Mouse (Mus musculus) kidney, embryonic 14.5 days (tissue): Measurements from ENCODE around the gene Gm14137. TPM values are rescaled to one million over a fixed set of nuclear protein-coding genes. Genes with fewer than 3 reads are reported as not detected.

ENCODE experiments used
- ATAC-seq: fragments of 200-750 bp; cut with Nextera tagmentation; 2 replicates; pipeline ENCODE4 v1.8.0; 2017; ENCODE audit warnings: moderate number of reproducible peaks, mild to moderate bottlenecking, moderate TSS enrichment, moderate library complexity; ENCODE audit not compliant: low FRiP score, low TSS enrichment
- H3K27ac ChIP-seq: fragments of 300-500 bp; sonication (generic); 2 replicates; pipeline ENCODE4 v1.5.1; 2014; ENCODE audit warnings: low read depth, mild to moderate bottlenecking, low read length, moderate library complexity, mixed read lengths
- H3K27me3 ChIP-seq: fragments of 300-500 bp; sonication (generic); 2 replicates; pipeline ENCODE4 v1.6.1; 2014; ENCODE audit warnings: mild to moderate bottlenecking, low read length; ENCODE audit not compliant: control insufficient read depth, insufficient read depth
- H3K36me3 ChIP-seq: fragments of 300-500 bp; sonication (generic); 2 replicates; pipeline ENCODE4 v1.6.1; 2014; ENCODE audit warnings: low read length, mixed read lengths; ENCODE audit not compliant: control insufficient read depth, insufficient read depth
- H3K4me1 ChIP-seq: fragments of 300-500 bp; sonication (generic); 2 replicates; pipeline ENCODE4 v1.6.1; 2014; ENCODE audit warnings: low read length, mixed read lengths; ENCODE audit not compliant: control insufficient read depth, insufficient read depth
- H3K4me2 ChIP-seq: fragments of 300-500 bp; sonication (generic); replicated peaks from 2 replicates; pipeline ENCODE4 v1.6.1; 2014; ENCODE audit warnings: low read depth, mild to moderate bottlenecking, low read length
- H3K4me3 ChIP-seq: fragments of 300-500 bp; sonication (generic); 2 replicates; pipeline ENCODE4 v1.5.1; 2014; ENCODE audit warnings: mild to moderate bottlenecking, low read length
- H3K9ac ChIP-seq: fragments of 300-500 bp; sonication (generic); 2 replicates; pipeline ENCODE4 v1.6.1; 2014; ENCODE audit warnings: low read depth, mild to moderate bottlenecking, low read length, moderate library complexity
- H3K9me3 ChIP-seq: fragments of 300-500 bp; sonication (generic); 2 replicates; pipeline ENCODE4 v1.6.1; 2016; ENCODE audit warnings: low read length; ENCODE audit not compliant: control insufficient read depth
- WGBS: fragments of 180-500 bp; shearing (Covaris S2); extraction: QIAGEN DNeasy Blood & Tissue Kit; methylation state at CpG from one replicate; pipeline ENCODE4 v1.1.7; 2014; 5-methylcytosine and 5-hydroxymethylcytosine counted together
- polyA plus RNA-seq: library from polyadenylated mRNA; unstranded; fragments of >200 nt; fragmentation: Nextera tagmentation; extraction: Ambion mirVana; gene quantifications from 2 replicates; pipeline ENCODE4 v1.2.1, GENCODE M21; 2014

Gene Gm14137
- polyA plus RNA-seq, 1 experiment from 2014 or later: 0.43 TPM

- 0 out of 2 replicates have a peak overlapping the region, but pooled peaks have one; percentile 12 for H3K27ac ChIP-seq
Measured at GRCm38 (mm10) chr2:119203871-119204460, 29.7 kb downstream of the Gm14137 start.

GRCm38 (mm10) chr2:119207961-119208343 lies 33.6 kb downstream of the Gm14137 start:
- Histone ChIP-seq H3K4me1 (peaks cover 9% of the 10 kb centered on the region; the same call in 1 of the 2 replicates), H3K9me3 (no peaks in the 10 kb centered on the region), H3K36me3 (peaks cover 26% of the 10 kb centered on the region), H3K27ac (peak overlapping the region; percentile 90), H3K9ac (peak overlapping the region; percentile 69), H3K27me3 (no peaks in the 10 kb centered on the region), H3K4me3 (peak overlapping the region; percentile 59), H3K4me2 (peak overlapping the region; percentile 58)
- WGBS: 17% methylated on average over 6 of the region's 6 CpGs
- no peak for ATAC-seq

More at GRCm38 (mm10) chr2:119203871-119204460, 29.7 kb downstream of the Gm14137 start:
- H3K4me1 ChIP-seq: peaks cover 4% of the 10 kb centered on the region; the same call in 1 of the 2 replicates
- H3K4me2 ChIP-seq: no peak overlapping the region
- no peaks in the 10 kb centered on the region for H3K9me3 ChIP-seq
- ATAC-seq: no peak
- no peak overlapping the region for H3K9ac ChIP-seq
- no peaks in the 10 kb centered on the region for H3K36me3 ChIP-seq
- WGBS: 41% methylated on average over 4 of the region's 4 CpGs
- H3K4me3 ChIP-seq: no peak overlapping the region
- no peaks in the 10 kb centered on the region for H3K27me3 ChIP-seq

GRCm38 (mm10) chr2:119208344-119209175 lies 34.3 kb downstream of the Gm14137 start, which contains the start of the genes Zfyve19 and Dnajc17:
TSS of gene Zfyve19 (plus strand) at chr2:119208617.
TSS of gene Dnajc17 (minus strand) at chr2:119208795.
- peak within 1 kb of the TSS; percentile 65 for H3K4me2 ChIP-seq
- ATAC-seq: peak; percentile 96
- under 1% methylated on average over 51 of the region's 51 CpGs for WGBS
- H3K9ac ChIP-seq: peak within 1 kb of the TSS; percentile 70
- no peaks in the 10 kb centered on the region for H3K27me3 ChIP-seq
- peaks cover 6% of the 10 kb centered on the region; the same call in 1 of the 2 replicates for H3K4me1 ChIP-seq
- peak within 1 kb of the TSS; percentile 59 for H3K4me3 ChIP-seq
- peak within 1 kb of the TSS; percentile 90 for H3K27ac ChIP-seq
- peaks cover 26% of the 10 kb centered on the region for H3K36me3 ChIP-seq
- H3K9me3 ChIP-seq: no peaks in the 10 kb centered on the region

GRCm38 (mm10) chr2:119209176-119209507 lies 34.8 kb downstream of the Gm14137 start:
- Histone ChIP-seq H3K4me3 (peak overlapping the region; percentile 59), H3K27me3 (no peaks in the 10 kb centered on the region), H3K9me3 (no peaks in the 10 kb centered on the region), H3K36me3 (peaks cover 26% of the 10 kb centered on the region), H3K4me2 (peak overlapping the region; percentile 65), H3K9ac (peak overlapping the region; percentile 70), H3K27ac (peak overlapping the region; percentile 2; the same call in 1 of the 2 replicates), H3K4me1 (peaks cover 5% of the 10 kb centered on the region; the same call in 1 of the 2 replicates)
- ATAC-seq: 0 out of 2 replicates have a peak, but pooled peaks have one; percentile 0
- WGBS: under 1% methylated on average over 13 of the region's 13 CpGs

Other genes with a start within 250 kb of the Gm14137 start
- 27.1 and 31.8 TPM in 2 replicates for gene Chst14, start 248.0 kb upstream of the Gm14137 start, polyA plus RNA-seq
- 19.9 and 22.0 TPM in 2 replicates for gene Ccdc32, start 145.1 kb upstream of the Gm14137 start, polyA plus RNA-seq
- gene Rpusd2, start 139.7 kb upstream of the Gm14137 start, polyA plus RNA-seq: 5.8 and 6.0 TPM in 2 replicates
- gene Knl1, start 127.4 kb upstream of the Gm14137 start, polyA plus RNA-seq: 48.3 and 49.1 TPM in 2 replicates
- 40.0 and 51.9 TPM in 2 replicates for gene Rad51, start 61.7 kb upstream of the Gm14137 start, polyA plus RNA-seq
- 35.8 and 41.9 TPM in 2 replicates for gene Rmdn3, start 17.5 kb upstream of the Gm14137 start, polyA plus RNA-seq
- 35.5 and 41.7 TPM in 2 replicates for gene Gchfr, start 6.7 kb upstream of the Gm14137 start, polyA plus RNA-seq
- 47.9 and 49.1 TPM in 2 replicates for gene Zfyve19, start 34.1 kb downstream of the Gm14137 start, polyA plus RNA-seq
- gene Dnajc17, start 34.3 kb downstream of the Gm14137 start, polyA plus RNA-seq: 21.4 and 24.5 TPM in 2 replicates
- gene Ppp1r14d, start 55.4 kb downstream of the Gm14137 start, polyA plus RNA-seq: 0.28 and 0.94 TPM in 2 replicates
- gene Spint1, start 62.9 kb downstream of the Gm14137 start, polyA plus RNA-seq: 23.6 and 38.1 TPM in 2 replicates
- gene Rhov, start 96.8 kb downstream of the Gm14137 start, polyA plus RNA-seq: 0.23 and 0.61 TPM in 2 replicates
- gene Vps18, start 114.2 kb downstream of the Gm14137 start, polyA plus RNA-seq: 7.1 and 13.3 TPM in 2 replicates
- gene Dll4, start 151.3 kb downstream of the Gm14137 start, polyA plus RNA-seq: 4.9 and 8.3 TPM in 2 replicates
- 0.38 and 1.0 TPM in 2 replicates for gene Chac1, start 176.7 kb downstream of the Gm14137 start, polyA plus RNA-seq